Mouse (Mus musculus) neural tube, embryonic 10.5 days (tissue): ENCODE measurements around the gene Ndufb10.

Experiments used
- DNase-seq: peaks from one replicate; pipeline ENCODE4 v3.0.0-alpha.2; 2017; ENCODE audit warnings: low spot score; ENCODE audit errors: extremely low spot score

The Ndufb10 gene

DNA sequence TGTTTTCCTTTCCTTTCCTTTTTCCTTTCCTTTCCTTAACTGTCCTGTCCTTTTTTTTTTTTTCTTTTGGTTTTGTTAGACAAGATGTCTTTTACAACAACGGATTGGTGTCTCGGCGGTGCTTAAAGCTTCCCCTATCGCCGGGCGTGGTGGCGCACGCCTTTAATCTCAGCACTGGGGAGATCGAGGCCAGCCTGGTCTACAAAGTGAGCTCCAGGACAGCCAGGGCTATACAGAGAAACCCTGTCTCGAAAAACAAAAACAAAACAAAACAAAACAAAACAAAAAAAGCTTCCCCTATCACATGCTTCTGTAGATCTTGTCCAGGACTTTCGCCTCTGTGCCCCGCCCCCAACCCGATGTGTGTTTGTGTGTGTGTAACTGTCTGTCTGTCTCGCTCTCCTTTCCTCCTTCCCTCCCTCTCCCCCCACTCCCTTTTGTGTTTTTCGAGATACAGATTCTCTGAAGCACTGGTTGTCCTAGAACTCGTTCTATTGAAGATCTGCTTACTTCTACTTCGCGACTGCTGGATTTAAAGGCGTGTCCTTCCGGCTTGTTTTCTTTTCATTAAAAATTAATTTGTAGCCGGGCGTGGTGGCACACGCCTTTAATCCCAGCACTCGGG, 16.4 kb downstream of the Ndufb10 start:
- no peak for DNase-seq

- peak; percentile 98 for DNase-seq
These were observed 17.1 kb downstream of the Ndufb10 start, which contains the start of gene Tbl3 for GRCm38 (mm10) chr17:24706982-24707800. Tbl3 (minus strand) TSS chr17:24707660.

DNA sequence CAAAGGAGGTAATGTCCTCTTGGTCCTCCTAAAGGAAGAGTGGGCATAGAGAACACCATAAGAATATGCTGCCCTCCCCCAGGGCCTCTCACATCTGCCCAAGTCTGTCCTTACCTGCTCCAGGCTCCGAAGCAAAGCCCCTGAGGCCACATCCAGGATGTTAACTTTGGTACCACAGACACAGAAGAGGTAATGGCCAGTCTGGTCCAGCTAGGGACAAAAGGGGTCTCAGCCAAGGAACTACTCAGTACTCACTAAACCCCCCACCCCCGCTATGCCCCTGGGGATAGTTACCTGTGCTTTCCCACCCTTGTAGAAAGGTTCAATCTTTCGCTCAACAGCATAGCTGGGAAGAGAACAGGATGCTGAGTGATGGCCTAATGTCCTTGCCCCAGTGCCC, 18.5 kb downstream of the Ndufb10 start:
- no peak for DNase-seq

DNA sequence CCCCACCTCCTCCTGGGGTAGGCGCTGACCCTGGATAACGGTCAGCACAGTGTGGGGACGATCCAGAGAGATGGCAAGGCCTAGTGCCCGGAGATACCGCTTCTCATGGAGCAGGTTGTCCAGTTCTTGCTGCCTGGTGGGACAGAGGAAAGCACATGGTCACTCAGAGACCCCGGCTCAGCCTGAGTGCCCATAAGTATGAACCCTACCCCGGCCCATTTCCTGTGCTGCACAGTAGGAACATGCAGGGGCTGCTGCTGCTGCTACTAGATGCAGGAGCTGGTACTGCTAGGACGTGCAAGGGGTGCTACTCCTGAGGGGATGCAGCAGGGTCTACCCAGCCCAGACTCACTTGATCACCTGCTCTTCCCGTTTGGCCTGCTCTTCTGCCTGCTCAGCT, 23.0 kb downstream of the Ndufb10 start:
- DNase-seq = no peak

DNA sequence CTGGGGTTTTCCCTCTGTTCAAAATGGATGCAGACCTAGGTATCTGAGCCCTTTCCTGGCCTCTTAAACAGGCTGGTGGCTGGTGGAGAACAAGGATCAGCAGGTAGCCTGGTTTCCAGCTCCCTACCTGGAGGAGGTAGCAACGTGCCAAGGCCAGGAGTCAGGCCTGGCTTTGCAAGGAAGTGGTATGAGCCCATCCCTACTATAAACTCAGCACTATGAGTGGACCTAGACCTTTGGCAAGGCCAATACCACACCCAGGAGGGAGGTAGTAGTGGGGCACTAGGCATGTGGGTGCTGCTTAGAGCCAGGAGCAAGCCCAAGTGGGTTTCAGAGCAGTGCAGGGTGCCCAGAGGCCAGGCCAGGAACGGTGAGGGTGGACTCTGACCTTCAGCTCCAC, 24.8 kb downstream of the Ndufb10 start:
- no peak for DNase-seq

GRCm38 (mm10) chr17:24698715-24699114, 25.6 kb downstream of the Ndufb10 start:
- DNase-seq = no peak

DNA sequence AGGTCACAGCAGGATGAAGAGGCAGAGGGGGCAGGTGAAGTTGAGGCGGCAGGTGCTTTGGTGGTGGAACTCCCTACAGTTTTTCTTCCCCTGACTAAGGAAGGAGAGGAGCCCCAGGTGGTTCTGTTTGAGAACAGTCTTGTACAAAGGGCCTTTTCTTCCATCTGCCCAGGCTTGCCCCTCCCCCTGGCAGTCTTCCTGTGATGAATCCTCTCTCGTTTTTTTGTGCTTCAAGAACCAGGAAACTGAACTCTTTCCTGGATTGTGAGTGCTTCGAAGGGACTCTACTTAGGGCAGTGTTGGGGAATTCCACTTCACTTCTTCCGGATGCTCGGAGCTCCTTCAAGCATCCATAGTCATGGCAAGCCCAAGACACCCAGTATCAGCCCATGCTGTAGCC, 26.3 kb downstream of the Ndufb10 start:
- no peak for DNase-seq

- peak; percentile 87 for DNase-seq
These were observed 28.1 kb downstream of the Ndufb10 start, which contains the start of the genes Gfer and Noxo1 for GRCm38 (mm10) chr17:24696011-24696697. Gfer (minus strand) TSS chr17:24696156. Noxo1 (plus strand) TSS chr17:24696234.

DNA sequence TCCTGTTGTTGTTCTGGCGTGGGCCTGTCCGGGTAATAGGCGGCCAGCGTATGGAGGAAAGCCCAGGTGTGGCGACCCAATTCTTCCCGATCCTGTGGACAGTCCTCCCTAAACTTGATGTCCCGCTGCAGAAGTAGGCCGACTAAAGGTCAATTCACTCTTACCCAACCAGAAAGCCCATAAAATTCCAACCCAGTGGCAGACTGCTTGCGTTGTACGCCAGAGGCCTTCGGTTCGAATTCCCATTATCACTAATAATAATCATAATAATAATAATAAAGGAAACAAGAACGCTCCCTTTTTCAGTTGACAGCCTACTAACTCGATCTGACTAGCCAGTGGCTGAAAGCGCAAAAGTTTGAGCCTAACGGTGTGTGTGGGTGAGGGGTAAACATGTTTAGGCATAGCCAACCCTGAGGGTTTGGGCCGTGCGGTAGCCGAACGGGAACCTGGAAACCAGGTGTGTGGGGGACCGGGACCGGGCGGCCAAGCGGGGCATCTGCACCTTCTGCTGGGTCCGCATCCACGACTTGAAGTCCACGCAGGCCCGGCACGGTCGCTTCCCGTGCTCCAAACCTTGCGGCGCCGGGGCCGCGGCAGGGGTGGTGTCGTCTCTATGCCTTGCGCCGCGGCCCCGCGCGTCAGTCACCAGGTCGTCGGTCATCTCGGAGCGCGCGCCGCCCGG, 28.8 kb downstream of the Ndufb10 start:
- no peak for DNase-seq

DNA sequence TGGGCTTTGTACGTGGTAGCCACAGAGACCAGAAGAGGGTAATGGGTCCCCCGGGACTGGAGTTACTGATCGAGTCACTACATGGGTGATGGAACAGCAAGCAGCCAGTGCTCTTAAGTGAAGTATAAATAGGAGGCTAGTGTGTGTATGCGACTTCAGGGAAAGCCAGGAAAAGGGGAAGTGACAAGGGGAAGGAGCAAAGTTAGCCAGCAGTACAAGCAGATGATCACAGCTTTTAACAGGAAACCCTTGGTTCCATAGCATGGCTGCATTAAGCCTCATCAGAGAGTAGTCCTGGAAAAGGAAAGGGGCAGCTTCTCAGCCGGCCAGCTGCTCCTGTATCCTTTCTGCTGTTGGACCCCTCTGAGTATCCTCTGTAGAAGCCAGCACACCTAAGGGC, 31.9 kb downstream of the Ndufb10 start:
- no peak for DNase-seq

- DNase-seq = peak; percentile 48
These were observed 34.8 kb downstream of the Ndufb10 start, which contains the start of gene Syngr3 for GRCm38 (mm10) chr17:24689251-24690081. Syngr3 (minus strand) TSS chr17:24689955.

GRCm38 (mm10) chr17:24687599-24687998, 36.7 kb downstream of the Ndufb10 start:
- DNase-seq = no peak

- DNase-seq = peak; percentile 42
These were observed 37.1 kb downstream of the Ndufb10 start for GRCm38 (mm10) chr17:24687146-24687595.

DNA sequence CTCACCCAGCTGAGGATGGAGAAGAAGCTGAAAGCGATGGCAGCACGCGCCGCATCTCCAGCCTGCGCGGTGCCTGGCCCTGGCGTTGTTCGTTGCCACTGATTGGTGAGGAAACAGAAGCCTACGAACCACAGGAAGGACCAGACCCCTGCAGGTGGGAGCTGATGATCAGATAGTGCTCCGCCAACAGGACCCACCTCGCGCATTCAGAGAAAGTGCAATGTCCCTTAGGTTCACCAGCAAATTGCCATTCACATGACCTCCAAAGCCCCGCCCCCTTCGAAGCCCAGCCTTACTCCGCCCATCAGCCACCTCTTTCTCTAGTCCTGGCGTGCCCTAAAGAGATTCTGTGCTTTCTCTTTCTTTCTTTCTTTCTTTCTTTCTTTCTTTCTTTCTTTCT, 37.8 kb downstream of the Ndufb10 start:
- DNase-seq = peak; percentile 39

DNA sequence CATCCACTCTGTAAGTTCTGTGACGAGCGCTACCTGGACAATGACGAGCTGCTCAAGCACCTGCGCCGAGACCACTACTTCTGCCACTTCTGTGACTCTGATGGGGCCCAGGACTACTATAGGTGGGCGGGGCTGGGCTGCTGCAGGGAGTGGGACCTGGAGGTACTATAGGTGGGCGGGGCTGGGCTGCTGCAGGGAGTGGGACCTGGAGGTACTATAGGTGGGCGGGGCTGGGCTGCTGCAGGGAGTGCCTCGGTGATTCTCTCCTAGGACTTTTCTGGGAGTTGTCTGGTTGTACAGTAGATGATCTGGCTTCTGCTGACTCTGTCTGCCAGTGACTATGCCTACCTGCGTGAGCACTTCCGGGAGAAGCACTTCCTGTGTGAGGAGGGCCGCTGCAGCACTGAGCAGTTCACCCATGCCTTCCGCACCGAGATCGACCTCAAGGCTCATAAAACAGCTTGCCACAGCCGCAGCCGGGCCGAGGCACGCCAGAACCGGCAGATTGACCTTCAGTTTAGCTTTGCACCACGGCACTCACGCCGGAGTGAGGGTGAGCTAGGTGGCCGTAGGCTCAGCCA, 46.7 kb downstream of the Ndufb10 start:
- DNase-seq = no peak

- DNase-seq = no peak
These were observed 47.4 kb downstream of the Ndufb10 start for GRCm38 (mm10) chr17:24676877-24677276.

DNA sequence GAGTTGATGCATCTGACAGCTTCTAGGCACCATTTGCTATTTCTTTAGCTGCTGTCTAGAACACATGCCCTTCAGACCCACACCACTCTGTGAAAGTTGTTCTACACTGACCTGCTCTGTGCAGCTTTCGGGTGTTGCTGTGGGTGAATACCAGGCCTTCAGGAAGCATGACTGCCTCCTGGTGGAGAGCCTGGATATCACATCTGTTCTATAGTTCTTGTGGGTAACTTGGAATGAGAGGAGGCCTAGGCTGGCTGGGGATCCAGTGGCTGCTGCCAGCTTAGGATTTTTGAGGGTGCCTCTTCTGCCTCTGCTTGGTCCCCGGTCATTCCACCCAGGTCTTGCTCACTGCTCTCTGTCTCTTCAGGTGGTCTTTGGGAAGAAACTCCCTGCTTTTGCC, 48.1 kb downstream of the Ndufb10 start:
- DNase-seq = peak; percentile 65

DNA sequence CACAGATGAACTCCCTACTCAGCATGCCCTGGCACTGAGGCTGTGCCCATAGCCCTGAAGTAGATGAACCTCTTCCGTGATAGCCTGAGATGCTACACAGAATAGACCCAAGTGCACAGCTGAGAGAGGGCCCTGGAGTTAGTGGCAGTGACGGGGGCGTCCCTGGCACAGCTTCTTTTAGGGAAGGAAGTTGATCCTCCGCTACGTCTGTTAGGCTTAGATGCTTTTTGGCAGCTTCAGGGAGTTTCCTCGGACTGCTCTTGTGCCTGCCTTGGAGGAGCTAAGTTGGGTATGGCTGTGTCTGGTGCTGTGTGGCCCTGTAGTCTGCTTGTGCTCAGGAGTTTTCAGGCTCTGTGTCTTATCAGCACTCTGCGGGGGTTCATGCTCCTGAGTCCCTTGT, 50.0 kb downstream of the Ndufb10 start:
- no peak for DNase-seq

GRCm38 (mm10) chr17:24672141-24672540, 52.1 kb downstream of the Ndufb10 start:
- no peak for DNase-seq
